Mouse (Mus musculus): ENCODE results near the gene Osbpl3. TPM values are rescaled to one million over a fixed set of nuclear protein-coding genes. Genes with fewer than 3 reads are reported as not detected.
A peak's percentile ranks its signal among the peaks of the same experiment; 100 is the strongest.

The Osbpl3 gene
- total RNA-seq, 2 experiments from 2014 or later, result 22.4 to 25.3 TPM

DNA sequence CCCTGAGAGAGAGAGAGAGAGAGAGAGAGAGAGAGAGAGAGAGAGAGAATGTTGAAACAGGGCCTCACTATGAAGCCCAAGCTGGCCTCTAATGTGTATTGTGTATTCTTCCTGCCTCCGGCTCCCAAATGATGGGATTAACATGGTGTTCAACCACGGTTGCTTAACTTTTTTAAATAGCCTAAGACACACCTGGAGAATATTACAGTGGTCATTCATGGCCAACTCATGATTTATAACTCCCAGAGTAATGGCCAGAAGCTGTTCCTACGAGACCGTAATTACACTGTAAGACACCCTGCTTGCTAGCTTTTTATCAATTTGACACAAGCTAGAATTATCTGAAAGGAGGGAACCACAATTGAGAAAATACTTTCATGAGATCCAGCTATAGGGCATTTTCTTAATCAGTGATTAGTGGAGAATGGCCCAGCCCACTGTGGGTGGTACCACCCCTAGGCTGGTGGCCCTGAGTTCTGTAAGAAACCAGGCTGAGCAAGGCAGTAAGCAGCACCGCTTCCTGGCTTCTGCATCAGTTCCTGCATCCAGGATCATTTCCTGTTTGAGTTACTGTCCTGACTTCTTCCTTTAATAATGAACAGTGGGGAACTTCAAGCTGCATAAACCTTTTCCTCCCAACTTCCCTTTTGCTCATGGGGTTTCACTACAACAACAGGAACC is 115.6 kb downstream of the Osbpl3 start:
- DNase-seq, result no peak
- intact Hi-C loops (cut with DNase I), result no loop called here

DNA sequence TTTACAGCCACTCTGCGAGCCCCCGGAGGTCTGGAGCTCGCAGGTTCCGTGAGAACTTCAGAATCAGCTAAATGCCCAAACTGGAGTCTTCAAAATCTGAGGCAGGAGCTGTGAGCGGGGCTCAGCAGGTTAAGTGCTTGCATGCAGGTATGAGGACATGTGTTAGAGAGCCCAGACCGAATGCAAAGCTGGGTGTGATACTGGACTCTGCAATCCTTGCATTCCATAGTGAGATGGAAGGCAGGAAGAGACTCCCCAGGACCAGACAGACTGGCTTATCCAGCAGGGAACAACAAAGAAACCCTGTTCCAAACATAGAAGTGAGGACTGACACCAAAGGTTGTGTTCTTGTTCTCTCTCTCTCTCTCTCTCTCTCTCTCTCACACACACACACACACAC is 118.6 kb downstream of the Osbpl3 start:
- intact Hi-C loops (cut with DNase I), result no loop called here

DNA sequence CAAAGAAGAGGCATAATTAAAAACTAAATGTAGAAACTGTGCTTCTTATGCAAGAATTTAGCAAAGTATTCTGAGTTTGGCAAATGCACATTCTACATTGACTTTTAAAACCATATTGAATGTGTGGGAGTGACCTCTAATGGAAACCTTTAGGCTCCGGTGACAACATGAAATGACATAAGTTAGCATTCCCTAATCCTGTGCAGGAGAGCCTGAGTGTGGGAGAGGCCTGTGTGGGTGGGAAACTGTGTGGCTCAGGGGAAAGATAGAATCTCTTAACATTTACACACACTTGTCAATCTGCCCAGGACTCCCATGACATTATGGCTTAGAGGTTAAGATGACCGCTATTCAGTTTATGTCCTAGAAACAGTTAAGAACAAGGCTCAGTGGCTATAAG is 119.6 kb downstream of the Osbpl3 start:
- DNase-seq, result no peak
- intact Hi-C loops (cut with DNase I), result no loop called here

More for the DNA sequence above, 118.6 kb downstream of the Osbpl3 start:
- DNase-seq, result no peak

DNA sequence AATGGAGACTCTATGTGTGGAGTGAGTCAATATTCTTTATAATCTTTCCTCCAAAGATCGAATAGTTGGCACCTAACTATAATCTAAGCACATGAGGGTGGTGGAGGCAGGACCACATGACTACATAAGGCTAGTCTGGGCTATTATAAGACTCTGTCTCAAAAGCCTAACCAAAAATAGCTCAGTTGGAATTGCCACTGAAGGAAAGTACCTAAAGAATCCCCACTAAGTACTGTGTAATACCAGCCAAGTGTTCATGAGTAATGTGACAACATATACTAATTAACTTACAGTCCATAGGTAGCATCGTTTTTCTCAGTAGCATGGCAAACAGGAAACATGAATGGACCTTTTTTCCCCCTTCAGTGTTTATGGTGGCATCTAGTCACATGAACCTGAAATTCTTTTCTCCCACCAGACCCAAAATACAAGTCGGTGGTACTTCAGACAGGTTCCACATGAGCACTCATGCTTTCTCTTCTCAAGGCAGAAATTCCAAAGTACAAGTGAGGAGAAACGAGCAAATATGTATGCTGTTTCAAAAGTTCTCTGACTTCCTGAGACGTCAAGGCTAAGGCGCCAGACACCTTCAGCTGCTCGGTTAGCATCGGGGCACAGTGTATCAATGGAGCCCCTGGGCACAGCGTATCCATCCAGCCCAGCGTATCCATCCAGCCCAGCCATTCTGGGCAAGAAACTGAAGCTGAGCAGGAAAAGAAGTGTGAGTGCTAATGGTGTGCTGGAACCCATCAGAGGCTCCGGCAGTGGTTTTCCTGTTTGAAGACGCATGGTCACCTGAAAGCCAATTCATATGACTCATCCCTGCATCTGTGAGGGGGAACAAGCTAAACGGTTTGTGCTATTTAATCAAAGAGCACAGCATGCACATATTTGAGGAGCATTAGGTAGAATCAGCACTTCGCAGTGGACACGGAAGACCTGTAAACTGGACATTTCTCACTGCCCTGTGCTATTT is 120.9 kb downstream of the Osbpl3 start:
- no peak for DNase-seq
- intact Hi-C loops (cut with DNase I), result no loop called here

DNA sequence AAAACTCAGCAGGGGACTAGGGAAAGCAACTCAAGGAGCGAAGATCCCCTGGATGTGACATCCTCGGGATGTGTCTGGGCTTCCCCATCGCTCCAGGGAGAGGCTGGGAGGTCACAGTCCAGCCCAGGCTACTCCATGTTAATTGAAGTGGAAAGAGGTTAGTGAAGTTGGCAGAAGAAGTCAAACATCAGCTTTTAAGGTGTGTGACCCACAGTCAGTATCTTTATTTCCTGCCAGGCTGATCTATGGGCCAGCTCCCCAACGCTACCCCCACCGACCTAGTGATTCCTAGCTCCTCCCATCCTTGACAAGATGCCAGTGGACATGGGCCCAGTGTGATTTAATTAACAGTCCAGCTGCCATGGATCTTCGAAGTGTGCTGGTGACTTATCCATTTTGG is 122.7 kb downstream of the Osbpl3 start:
- intact Hi-C loops (cut with DNase I), result no loop called here

DNA sequence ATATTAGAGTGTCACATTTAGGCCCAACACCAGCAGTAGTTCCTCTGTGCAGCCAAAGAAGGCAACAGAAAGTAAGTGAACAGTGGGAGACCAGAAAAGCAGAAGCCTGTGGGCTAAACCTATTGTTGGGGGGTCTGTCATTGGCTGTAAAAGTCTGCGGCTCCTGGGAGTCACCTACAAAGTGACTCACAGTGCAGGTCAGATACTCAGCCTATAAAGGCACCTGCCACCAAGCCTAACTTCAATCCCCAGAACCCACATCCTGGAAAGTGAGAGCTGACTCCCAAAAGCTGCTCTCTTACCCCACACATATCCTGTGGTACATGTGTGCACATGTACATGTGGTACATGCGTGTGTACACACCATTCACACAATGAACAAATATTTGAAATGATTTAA is 124.5 kb downstream of the Osbpl3 start:
- intact Hi-C loops (cut with DNase I), result no loop called here
- DNase-seq, result no peak

More for the DNA sequence above, 122.7 kb downstream of the Osbpl3 start:
- DNase-seq, result peak; percentile 41

DNA sequence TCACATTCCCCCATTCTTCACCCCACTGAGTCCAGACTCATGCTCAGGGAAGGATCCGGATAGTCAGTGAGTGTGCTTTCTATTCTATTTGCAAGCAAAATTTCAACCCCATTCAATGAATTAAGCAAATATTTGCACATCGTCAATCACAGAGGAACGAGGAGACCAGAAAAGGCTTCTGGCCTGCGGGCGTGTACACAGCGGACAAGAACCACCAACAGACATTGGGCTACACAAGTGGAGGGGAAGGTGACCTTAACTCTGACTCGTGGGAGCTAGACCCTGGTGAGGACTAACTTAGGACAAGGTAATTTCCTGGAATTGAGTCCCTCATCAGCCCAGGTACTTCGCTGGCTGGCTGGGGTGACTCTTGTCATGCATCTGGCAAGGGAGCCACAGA is 126.6 kb downstream of the Osbpl3 start:
- intact Hi-C loops (cut with DNase I), result no loop called here

DNA sequence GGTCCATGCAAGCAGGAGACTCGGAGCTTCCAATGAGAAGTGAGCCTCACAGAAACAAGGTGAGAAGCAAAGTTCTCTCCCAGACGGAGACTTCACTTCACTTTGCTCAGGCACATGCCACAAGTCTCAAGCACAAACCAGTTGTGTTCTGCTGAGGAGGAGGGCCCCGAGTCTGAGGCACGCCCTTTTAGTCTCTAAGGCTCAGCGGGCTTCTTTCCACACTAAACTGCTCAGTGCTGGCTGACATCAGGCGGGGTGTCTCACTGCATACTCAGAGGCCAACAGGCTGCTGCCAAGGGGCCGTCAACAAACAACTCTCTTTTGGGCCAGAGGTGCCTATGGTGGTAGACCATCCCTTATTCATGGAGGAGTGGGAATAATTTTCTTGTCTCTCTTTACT is 127.1 kb downstream of the Osbpl3 start:
- intact Hi-C loops (cut with DNase I), result no loop called here

More for the DNA sequence above, 126.6 kb downstream of the Osbpl3 start:
- no peak for DNase-seq

DNA sequence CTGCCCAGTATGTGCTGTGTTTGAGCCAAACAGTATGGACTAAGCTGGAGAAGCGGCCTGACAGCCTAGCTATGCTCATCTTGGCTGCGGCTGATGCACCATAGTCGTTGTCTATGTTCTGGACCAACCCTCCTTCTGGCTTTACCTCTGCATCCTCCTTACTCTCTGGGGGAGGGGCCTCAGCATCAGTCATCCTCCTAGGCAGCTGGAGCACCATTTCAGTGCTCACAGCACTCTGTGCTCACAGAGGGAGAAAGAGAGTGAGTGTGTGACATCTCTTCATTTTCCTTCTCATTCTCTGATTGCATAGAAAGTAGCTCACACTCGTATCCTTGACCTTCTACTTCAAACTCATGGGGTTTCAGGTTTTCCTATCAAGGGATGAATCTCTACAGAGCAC is 129.8 kb downstream of the Osbpl3 start:
- no peak for DNase-seq
- intact Hi-C loops (cut with DNase I), result no loop called here

More for the DNA sequence above, 127.1 kb downstream of the Osbpl3 start:
- no peak for DNase-seq

DNA sequence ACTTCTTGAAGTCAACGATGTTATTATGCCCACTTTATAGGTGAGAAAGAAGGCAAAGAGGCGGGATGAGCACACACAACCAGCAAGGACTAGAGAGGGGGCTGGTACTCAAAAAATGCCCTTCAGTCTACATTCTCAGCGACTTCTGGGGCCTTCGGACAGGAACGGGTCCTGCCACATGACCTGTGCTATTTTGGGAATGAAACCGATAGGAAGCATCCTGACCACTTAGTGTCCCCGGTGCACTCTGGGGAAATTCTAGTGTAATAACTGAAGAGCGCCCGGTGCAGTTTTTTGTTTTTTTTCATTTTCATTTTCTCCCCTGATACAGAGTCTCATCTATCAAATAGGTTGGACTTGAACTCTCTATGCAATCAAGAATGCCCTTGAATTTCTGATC is 130.5 kb downstream of the Osbpl3 start:
- intact Hi-C loops (cut with DNase I), result no loop called here
- no peak for DNase-seq

DNA sequence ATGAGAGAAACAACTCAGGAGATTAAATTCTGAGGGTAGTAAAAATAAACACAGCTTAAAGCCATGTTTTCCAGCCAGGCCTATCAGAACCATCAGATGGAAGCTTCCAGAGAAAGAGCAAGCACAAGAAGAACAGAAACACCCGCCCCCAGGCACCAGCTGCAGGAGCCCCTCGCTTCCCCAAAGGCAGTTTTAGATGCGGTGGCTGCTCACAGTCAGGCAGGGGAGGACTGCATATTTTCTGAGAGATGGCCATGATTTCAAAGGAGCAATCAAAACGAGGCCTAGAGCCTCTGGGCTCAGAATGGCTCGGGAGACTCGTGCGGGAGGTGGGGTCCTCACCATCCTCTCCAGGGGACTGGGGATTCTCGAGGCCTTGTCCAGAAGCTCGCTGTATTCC is 133.4 kb downstream of the Osbpl3 start:
- DNase-seq, result no peak

DNA sequence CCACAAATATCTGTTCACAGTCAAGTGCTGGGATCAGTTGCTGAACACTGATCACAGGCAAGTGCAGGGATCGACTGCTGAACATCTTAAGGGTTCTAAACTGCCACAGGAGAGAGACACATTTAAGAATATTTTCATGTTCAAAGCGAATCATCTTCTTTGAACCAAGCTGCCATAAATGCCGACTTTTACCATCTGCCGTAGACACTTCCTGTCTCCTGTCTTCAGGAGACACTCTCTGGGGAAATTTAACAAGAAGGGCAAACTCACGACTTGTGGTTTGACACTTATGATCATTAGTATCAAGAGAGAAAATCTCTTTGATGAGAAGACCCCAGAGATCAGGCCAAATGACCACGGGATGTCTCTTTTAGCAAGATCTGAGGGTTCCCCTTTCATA is 134.3 kb downstream of the Osbpl3 start:
- DNase-seq, result no peak
- intact Hi-C loops (cut with DNase I), result no loop called here

More for the DNA sequence above, 133.4 kb downstream of the Osbpl3 start:
- intact Hi-C loops (cut with DNase I), result no loop called here

DNA sequence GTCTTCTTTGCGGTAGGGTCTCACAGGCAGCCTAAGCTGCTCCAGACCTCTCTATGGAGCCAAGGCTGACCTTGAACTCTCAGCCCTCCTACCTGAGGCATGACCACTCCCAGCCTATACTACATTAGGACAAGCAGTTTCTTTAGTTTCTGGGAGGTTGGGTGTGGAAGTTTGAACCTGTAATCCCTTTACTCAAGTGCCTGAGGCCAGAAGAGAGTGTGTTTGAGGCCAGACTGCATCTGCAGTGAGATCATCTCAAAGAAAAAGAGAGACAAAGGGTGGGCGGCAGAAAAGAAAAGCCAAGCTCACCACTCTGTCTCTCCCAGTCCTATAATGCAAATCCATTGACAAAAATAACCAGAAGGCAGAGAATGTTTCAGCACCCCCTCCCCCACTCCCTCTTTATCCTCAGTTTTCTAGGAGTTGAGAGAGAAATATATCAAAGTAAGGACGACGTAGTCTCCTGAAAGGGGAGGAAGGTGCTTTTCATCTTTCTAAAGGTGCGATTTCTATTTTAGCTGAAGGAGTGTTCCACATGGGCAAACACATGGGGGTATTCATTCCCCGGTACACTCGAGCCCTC is 137.3 kb downstream of the Osbpl3 start:
- no peak for DNase-seq
- intact Hi-C loops (cut with DNase I), result loop anchor here (10.0 kb wide), 1 partner anchor 136 kb away; the partner anchor contains the start of gene Osbpl3

DNA sequence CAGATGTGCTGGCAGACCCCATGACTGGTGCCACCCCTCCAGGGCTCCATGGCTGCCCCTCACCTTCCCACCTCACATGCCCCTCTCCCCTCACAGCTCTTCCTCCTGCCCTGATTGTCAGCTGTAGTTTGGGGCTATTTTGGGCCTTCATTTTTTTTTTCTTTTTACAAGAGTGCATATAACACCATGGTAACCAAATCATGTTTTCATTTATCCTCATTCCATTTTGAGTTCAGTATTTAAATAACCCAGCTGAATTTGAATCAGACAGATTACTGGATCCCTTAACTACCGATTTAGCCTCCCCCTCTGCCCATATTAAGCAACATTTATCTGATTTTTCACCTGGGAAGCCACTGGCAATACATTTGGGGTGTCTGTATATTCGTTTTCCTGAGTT is 137.9 kb downstream of the Osbpl3 start:
- DNase-seq, result no peak
- intact Hi-C loops (cut with DNase I), result loop anchor here (10.0 kb wide), 1 partner anchor 137 kb away; the partner anchor contains the start of gene Osbpl3

DNA sequence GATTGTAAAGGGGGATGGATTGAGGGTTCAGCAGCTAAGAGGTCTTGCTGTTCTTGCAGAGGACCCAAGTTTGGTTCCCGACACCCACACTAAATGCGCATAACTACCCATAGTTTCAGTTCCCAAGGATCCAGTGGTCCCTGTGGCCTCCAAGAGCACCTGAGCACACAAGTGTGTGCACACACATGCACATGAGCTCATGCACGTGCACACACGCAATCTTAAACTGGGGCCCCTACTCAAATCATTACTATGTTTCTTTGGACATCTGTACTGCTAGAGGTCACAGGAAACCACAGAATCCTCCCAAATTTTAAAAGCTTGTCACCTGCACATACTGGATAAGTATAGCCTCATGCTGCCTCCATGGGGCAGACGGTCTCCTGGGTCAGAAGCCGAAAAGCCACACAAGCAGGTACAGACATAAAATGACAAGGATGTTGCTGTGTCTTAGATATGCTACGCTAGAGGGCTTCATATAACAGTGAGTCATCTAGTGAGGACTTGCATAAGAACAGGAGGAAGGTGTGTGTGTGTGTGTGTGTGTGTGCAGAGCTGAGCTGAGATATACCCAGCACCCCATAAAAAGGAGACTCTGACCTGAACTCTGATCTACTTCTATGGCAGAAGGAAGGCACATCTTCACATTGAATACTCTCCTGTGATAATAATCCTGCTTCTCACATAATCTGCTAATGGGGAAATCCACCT is 139.1 kb downstream of the Osbpl3 start:
- intact Hi-C loops (cut with DNase I), result loop anchor here (10.0 kb wide), 1 partner anchor 138 kb away; the partner anchor contains the start of gene Osbpl3
- DNase-seq, result no peak

DNA sequence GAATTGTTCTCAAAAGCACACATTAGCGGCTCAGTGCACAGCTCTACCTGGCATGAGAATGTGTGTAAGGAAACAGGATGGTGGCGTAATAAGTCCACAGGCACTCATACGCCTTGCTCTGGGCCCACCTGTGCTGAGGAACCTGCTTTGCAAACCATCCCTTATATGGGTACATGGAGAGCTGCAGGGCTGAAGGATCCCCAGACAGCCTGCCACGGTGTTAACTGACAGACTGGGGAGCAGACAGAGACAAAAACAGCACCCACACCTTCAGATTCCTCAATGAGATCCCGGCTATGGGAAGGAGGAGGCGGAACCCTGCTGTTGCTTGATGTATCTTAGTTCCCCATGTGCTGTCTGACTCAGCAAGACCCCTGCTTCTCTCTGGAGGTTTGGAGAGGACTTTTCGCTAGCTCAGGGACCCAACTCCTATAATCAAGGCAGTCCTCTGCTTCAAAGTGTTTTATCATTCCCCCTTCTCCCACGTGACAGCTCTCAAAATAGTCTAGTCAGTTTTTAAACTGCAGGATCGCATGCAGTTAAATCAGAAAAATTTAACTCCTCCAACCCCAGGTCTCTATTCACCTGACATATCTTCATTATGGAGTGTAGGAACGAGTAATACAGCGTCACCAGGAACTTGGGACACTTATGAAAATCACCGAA is 141.5 kb downstream of the Osbpl3 start:
- DNase-seq, result no peak
- intact Hi-C loops (cut with DNase I), result loop anchor here (10.0 kb wide), 1 partner anchor 140 kb away; the partner anchor contains the start of gene Osbpl3

DNA sequence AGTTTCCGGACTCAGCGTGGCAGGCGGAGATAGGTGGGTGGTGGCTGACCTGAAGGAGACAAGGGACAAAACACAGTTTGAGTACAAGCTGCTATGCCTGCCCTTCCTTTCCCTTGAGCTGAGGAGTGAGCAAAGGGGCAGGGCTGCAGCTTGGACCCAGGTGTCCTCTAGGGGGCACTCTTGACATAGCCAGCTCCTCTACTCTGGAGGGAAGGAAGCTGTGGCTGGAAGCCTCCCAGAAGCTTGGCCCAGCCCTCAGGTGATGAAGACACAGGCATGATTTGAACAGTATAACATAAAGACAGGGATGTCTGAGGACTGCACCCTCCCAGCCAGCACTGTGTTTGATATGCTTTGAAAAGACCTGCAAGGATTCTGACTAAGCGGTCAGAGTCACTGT is 143.4 kb downstream of the Osbpl3 start:
- peak; percentile 76 for DNase-seq
- intact Hi-C loops (cut with DNase I), result loop anchor here (10.0 kb wide), 1 partner anchor 142 kb away; the partner anchor contains the start of gene Osbpl3

DNA sequence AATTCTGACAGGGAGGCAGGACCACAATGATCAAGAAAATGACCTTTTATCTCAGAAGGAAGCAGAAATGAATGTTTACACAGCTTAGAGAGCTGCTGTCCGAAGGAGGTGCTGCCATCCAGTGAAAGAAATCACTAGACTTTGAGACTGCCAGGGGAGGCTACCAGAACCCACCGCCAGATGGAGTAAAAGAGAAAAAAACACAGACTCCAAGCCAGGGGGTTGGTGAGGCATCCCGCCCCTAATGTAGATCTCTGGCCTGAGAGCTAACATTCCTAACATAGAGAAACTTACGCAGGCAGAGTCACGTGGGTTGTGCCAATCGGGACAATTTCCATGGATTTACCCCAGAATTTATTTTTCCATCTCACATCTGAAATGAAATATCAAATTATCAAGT is 147.0 kb downstream of the Osbpl3 start:
- peak; percentile 54 for DNase-seq
- intact Hi-C loops (cut with DNase I), result loop anchor here (5.0 kb wide), 1 partner anchor 228 kb away; no protein-coding TSS in a partner anchor

DNA sequence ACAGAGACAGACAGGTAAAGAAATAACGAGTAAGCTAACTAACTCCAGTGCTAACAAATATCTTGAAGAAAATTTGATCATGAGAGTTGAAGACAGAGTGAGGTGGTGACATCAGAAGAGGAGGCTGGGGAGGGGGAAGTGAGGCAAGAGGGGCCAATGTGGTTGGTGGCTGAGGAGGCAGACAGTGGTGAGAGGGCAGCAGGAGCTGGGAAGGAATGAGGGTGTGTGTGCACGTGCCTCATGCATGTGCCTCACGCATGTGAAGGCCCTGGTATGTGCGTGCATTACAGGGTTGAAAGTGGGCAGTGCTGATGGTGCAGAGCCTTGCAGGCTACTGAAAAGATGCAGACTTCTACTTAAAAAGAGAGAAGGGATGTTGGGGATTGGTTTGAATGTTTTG is 149.4 kb downstream of the Osbpl3 start:
- no peak for DNase-seq
- intact Hi-C loops (cut with DNase I), result loop anchor here (5.0 kb wide), 1 partner anchor 231 kb away; no protein-coding TSS in a partner anchor
